ENCODE assay signal across 12 mouse cellular contexts in the genomic region with DNA sequence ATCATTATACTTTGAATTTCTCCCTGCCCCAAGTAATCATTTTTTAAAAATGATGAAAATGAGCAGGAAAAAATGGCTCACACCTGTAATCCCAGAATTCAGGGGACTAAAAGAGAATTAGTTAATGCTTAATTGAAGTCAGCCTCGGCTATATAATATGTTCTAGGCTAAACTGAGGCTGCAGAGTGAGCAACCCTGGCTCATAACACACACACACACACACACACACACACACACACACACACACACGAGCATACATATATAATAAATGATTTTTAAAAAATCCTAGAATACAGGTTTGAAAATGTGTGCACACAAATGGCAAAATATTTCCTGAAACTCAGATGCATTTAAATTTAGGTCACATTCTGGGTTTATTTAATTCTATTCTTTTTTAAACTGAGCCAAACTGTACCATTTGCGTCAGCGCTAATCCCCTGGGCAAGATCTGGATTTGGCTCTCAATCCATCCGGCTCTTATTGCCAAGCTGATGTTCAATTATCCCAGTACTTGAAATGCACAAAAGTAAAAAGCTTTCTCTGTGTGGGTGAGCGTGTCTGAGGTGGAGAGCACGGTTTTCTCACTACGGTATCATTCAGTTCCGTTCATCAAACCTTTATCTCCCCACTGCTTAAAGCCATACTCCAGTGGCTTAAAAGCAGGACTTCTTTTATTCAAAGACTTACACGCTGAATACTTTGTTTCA. TPM values are rescaled to one million over a fixed set of nuclear protein-coding genes. Genes with fewer than 3 reads are reported as not detected.
DNase-seq lines count a peak whose midpoint lies in the region; ATAC-seq and TF ChIP-seq lines count a peak whose summit lies in the region.
"Had no signal": no experiment of that assay in that cellular context is flagged by ENCODE, and none has a peak within 500 bp of the region (broad histone marks: within the 10 kb centered on the region; RNA-seq: fewer than 3 reads in every experiment).

No protein-coding gene starts in this region.

- H3K4me3 ChIP-seq in gastrocnemius, adult 2 months: no peak overlapping the region
- H3K4me3 ChIP-seq: embryonic facial prominence, embryonic 13.5 days; heart, embryonic 13.5 days; limb, embryonic 10.5 days had no signal

- TF ChIP-seq CTCF in gastrocnemius, adult 2 months (IDR thresholded peaks at IDR 0.05): no peak

- peak; percentile 24 for DNase-seq in gastrocnemius, adult 2 months
- DNase-seq in gastrocnemius, postnatal 4 days (ENCODE audit: low spot score in 2 of 2): no peak
- peak; percentile 50 for DNase-seq in retina, adult 2 months (ENCODE audit: low read depth, low spot score)
- DNase-seq in retina, embryonic 14.5 days (ENCODE audit: low spot score): no peak
- DNase-seq in heart, postnatal 4 days: peak; percentile 27
- DNase-seq in right cerebral cortex, postnatal 25 days: peak; percentile 5
- DNase-seq: kidney, adult 8-10 months; lung, embryonic 14.5 days had no signal

- no peak for ATAC-seq in erythroid progenitor cell, adult 5-6 weeks (replicated peaks; ENCODE audit: low FRiP score, poor library complexity, severe bottlenecking)

- intact Hi-C loops in gastrocnemius, adult 2 months (cut with DNase I): no loop called here

- no peak overlapping the region for H3K27ac ChIP-seq in gastrocnemius, adult 2 months
- H3K27ac ChIP-seq: embryonic facial prominence, embryonic 13.5 days; heart, embryonic 13.5 days; limb, embryonic 10.5 days had no signal

RNA-seq across cellular contexts. Expression of gene Slco1c1, which starts 43.8 kb away (rescaled TPM):
- total RNA-seq in gastrocnemius, adult 2 months (2021): not detected
- total RNA-seq in gastrocnemius, postnatal 4 days (2021): under 1 TPM; 0.10 to 0.27 TPM
- total RNA-seq in heart, postnatal 4 days (2021): 1 to 10 TPM in 1 of 2 experiments, under 1 TPM in 1; 0.97 to 1.0 TPM
- total RNA-seq in erythroid progenitor cell, adult 5-6 weeks (2015; ENCODE audit: low replicate concordance): not detected in 2 replicates
- not detected in 2 replicates for total RNA-seq in erythroid progenitor cell, adult 5-6 weeks (2017; ENCODE audit: low replicate concordance)

Comparison
In these comparisons a context has a peak if more than half of its experiments do, and no peak if none do; other contexts are left out.
1. DNase-seq: peak in gastrocnemius, adult 2 months (single experiment), retina, adult 2 months (single experiment), heart, postnatal 4 days (single experiment) and right cerebral cortex, postnatal 25 days (single experiment); none in gastrocnemius, postnatal 4 days (0 of 2) and retina, embryonic 14.5 days (single experiment).